Mouse (Mus musculus) heart, embryonic 11.5 days (tissue): ENCODE results near the gene Ppp1r14b. TPM values are rescaled to one million over a fixed set of nuclear protein-coding genes. Genes with fewer than 3 reads are reported as not detected.

Experiments used
- polyA plus RNA-seq: library from polyadenylated mRNA; unstranded; fragments of >200 nt; fragmentation: Nextera tagmentation; extraction: Ambion mirVana; gene quantifications from 2 replicates; pipeline ENCODE4 v1.2.1, GENCODE M21; 2014

Ppp1r14b gene
- polyA plus RNA-seq, 1 experiment from 2014 or later, result 162 TPM

Other genes with a start within 250 kb of the Ppp1r14b start
- 11.1 and 11.7 TPM in 2 replicates for gene Rps6ka4, start 134.3 kb upstream of the Ppp1r14b start, polyA plus RNA-seq
- gene Ccdc88b, start 116.8 kb upstream of the Ppp1r14b start, polyA plus RNA-seq, result 0.15 and 0.84 TPM in 2 replicates
- 91.5 and 97.8 TPM in 2 replicates for gene Trmt112, start 65.3 kb upstream of the Ppp1r14b start, polyA plus RNA-seq
- gene Prdx5, start 64.9 kb upstream of the Ppp1r14b start, polyA plus RNA-seq, result 143 and 150 TPM in 2 replicates
- gene Esrra, start 53.2 kb upstream of the Ppp1r14b start, polyA plus RNA-seq, result 9.0 and 10.5 TPM in 2 replicates
- gene Catsperz, start 49.6 kb upstream of the Ppp1r14b start, polyA plus RNA-seq, result 1.9 and 3.9 TPM in 2 replicates
- gene Kcnk4, start 40.5 kb upstream of the Ppp1r14b start, polyA plus RNA-seq, result 0.17 and 0.46 TPM in 2 replicates
- gene Bad, start 33.1 kb upstream of the Ppp1r14b start, polyA plus RNA-seq, result 54.9 and 55.7 TPM in 2 replicates
- gene Gpr137, start 32.5 kb upstream of the Ppp1r14b start, polyA plus RNA-seq, result 22.4 and 23.7 TPM in 2 replicates
- 17.2 and 20.1 TPM in 2 replicates for gene Plcb3, start 1.5 kb downstream of the Ppp1r14b start, polyA plus RNA-seq
- 84.5 and 88.4 TPM in 2 replicates for gene Fkbp2, start 5.5 kb downstream of the Ppp1r14b start, polyA plus RNA-seq
- 76.9 and 79.1 TPM in 2 replicates for gene Vegfb, start 12.7 kb downstream of the Ppp1r14b start, polyA plus RNA-seq
- 26.3 and 28.5 TPM in 2 replicates for gene Dnajc4, start 17.6 kb downstream of the Ppp1r14b start, polyA plus RNA-seq
- gene Nudt22, start 21.1 kb downstream of the Ppp1r14b start, polyA plus RNA-seq, result 24.6 and 25.2 TPM in 2 replicates
- gene Trpt1, start 21.2 kb downstream of the Ppp1r14b start, polyA plus RNA-seq, result 13.4 and 14.7 TPM in 2 replicates
- 11.5 and 11.9 TPM in 2 replicates for gene Fermt3, start 44.5 kb downstream of the Ppp1r14b start, polyA plus RNA-seq
- gene Stip1, start 65.0 kb downstream of the Ppp1r14b start, polyA plus RNA-seq, result 266 and 283 TPM in 2 replicates
- gene Macrod1, start 81.8 kb downstream of the Ppp1r14b start, polyA plus RNA-seq, result 13.3 and 16.7 TPM in 2 replicates
- gene Flrt1, start 130.8 kb downstream of the Ppp1r14b start, polyA plus RNA-seq, result 0.79 and 0.97 TPM in 2 replicates
- gene Otub1, start 231.3 kb downstream of the Ppp1r14b start, polyA plus RNA-seq, result 172 and 186 TPM in 2 replicates
- 1,752 and 1,771 TPM in 2 replicates for gene Cox8a, start 242.6 kb downstream of the Ppp1r14b start, polyA plus RNA-seq